Mouse (Mus musculus) olfactory bulb, adult 2 months (tissue): ENCODE data around the gene Rbm28. TPM values are rescaled to one million over a fixed set of nuclear protein-coding genes. Genes with fewer than 3 reads are reported as not detected.

ENCODE experiments used
- H3K27ac ChIP-seq: fragments of 200-500 bp; 2 replicates; pipeline ENCODE4 v1.5.1; 2012; ENCODE audit warnings: low read depth, low read length; ENCODE audit not compliant: insufficient read depth
- H3K4me1 ChIP-seq: fragments of 200-500 bp; 2 replicates; pipeline ENCODE4 v1.6.1; 2012; ENCODE audit warnings: low read length; ENCODE audit not compliant: control insufficient read depth, insufficient read depth
- H3K4me3 ChIP-seq: fragments of 200-500 bp; 2 replicates; pipeline ENCODE4 v1.5.1; 2012; ENCODE audit warnings: mild to moderate bottlenecking, low read depth, low read length, moderate library complexity; ENCODE audit not compliant: insufficient read depth
- CTCF ChIP-seq: fragments of 200-500 bp; IDR thresholded peaks from 2 replicates; pipeline ENCODE4 v1.5.1; 2012; ENCODE audit warnings: low read depth, mild to moderate bottlenecking, low read length, moderate library complexity; ENCODE audit not compliant: insufficient read depth
- POLR2A ChIP-seq: fragments of 200-500 bp; IDR thresholded peaks from 2 replicates; pipeline ENCODE4 v1.6.1; 2012; ENCODE audit warnings: mild to moderate bottlenecking, low read depth, low read length, moderate library complexity; ENCODE audit not compliant: insufficient read depth
- WGBS: fragments of 180-500 bp; shearing (Covaris S2); methylation state at CpG from one replicate; pipeline ENCODE4 v1.1.7; 2018; 5-methylcytosine and 5-hydroxymethylcytosine counted together
- polyA plus RNA-seq: library from polyadenylated mRNA; stranded (reverse); fragments of >200 nt; gene quantifications from 2 replicates; pipeline ENCODE4 v1.2.4, GENCODE M21; 2012; ENCODE audit warnings: low replicate concordance; ENCODE audit not compliant: missing spikeins, insufficient read depth, insufficient read length

The Rbm28 gene
- polyA plus RNA-seq, 1 experiment: not detected

- Histone ChIP-seq H3K4me3 (no peak overlapping the region), H3K4me1 (no peaks in the 10 kb centered on the region), H3K27ac (no peak overlapping the region)
- WGBS: 93% methylated on average over 5 of the region's 5 CpGs
- TF ChIP-seq POLR2A: no peak
- no peak for TF ChIP-seq CTCF
Observed at GRCm38 (mm10) chr6:29156326-29156725, 8.5 kb downstream of the Rbm28 start.

GRCm38 (mm10) chr6:29150001-29150400 is 14.8 kb downstream of the Rbm28 start:
- no peak overlapping the region for H3K27ac ChIP-seq
- WGBS: 93% methylated on average over 1 of the region's 1 CpGs
- no peak overlapping the region for H3K4me3 ChIP-seq
- no peak for TF ChIP-seq CTCF
- TF ChIP-seq POLR2A: no peak
- no peaks in the 10 kb centered on the region for H3K4me1 ChIP-seq

- H3K27ac ChIP-seq: no peak overlapping the region
- 81% methylated on average over 5 of the region's 5 CpGs for WGBS
- H3K4me1 ChIP-seq: no peaks in the 10 kb centered on the region
- TF ChIP-seq POLR2A (no peak), CTCF (no peak)
- H3K4me3 ChIP-seq: no peak overlapping the region
Observed at GRCm38 (mm10) chr6:29147407-29148010, 17.3 kb downstream of the Rbm28 start.

GRCm38 (mm10) chr6:29146641-29147040 is 18.2 kb downstream of the Rbm28 start:
- Histone ChIP-seq H3K4me3 (no peak overlapping the region), H3K27ac (no peak overlapping the region), H3K4me1 (no peaks in the 10 kb centered on the region)
- 87% methylated on average over 7 of the region's 7 CpGs for WGBS
- TF ChIP-seq POLR2A (no peak), CTCF (no peak)

GRCm38 (mm10) chr6:29145456-29146307 is 19.1 kb downstream of the Rbm28 start:
- Histone ChIP-seq H3K4me1 (no peaks in the 10 kb centered on the region), H3K4me3 (no peak overlapping the region), H3K27ac (no peak overlapping the region)
- 65% methylated on average over 12 of the region's 12 CpGs for WGBS
- TF ChIP-seq CTCF (no peak), POLR2A (no peak)

GRCm38 (mm10) chr6:29144971-29145370 is 19.8 kb downstream of the Rbm28 start:
- Histone ChIP-seq H3K4me3 (no peak overlapping the region), H3K27ac (no peak overlapping the region), H3K4me1 (no peaks in the 10 kb centered on the region)
- TF ChIP-seq POLR2A: no peak
- TF ChIP-seq CTCF: no peak
- 92% methylated on average over 3 of the region's 3 CpGs for WGBS

GRCm38 (mm10) chr6:29143608-29144007 is 21.2 kb downstream of the Rbm28 start:
- WGBS: 32% methylated on average over 5 of the region's 5 CpGs
- Histone ChIP-seq H3K27ac (no peak overlapping the region), H3K4me1 (no peaks in the 10 kb centered on the region), H3K4me3 (no peak overlapping the region)
- TF ChIP-seq POLR2A (no peak), CTCF (no peak)

GRCm38 (mm10) chr6:29137441-29137840 is 27.4 kb downstream of the Rbm28 start:
- no peak for TF ChIP-seq POLR2A
- no peak for TF ChIP-seq CTCF
- H3K27ac ChIP-seq: no peak overlapping the region
- H3K4me3 ChIP-seq: no peak overlapping the region
- 88% methylated on average over 9 of the region's 9 CpGs for WGBS
- H3K4me1 ChIP-seq: no peaks in the 10 kb centered on the region

- H3K27ac ChIP-seq: no peak overlapping the region
- no peaks in the 10 kb centered on the region for H3K4me1 ChIP-seq
- 91% methylated on average over 9 of the region's 9 CpGs for WGBS
- no peak for TF ChIP-seq POLR2A
- TF ChIP-seq CTCF: no peak
- no peak overlapping the region for H3K4me3 ChIP-seq
Observed at GRCm38 (mm10) chr6:29133100-29133499, 31.7 kb downstream of the Rbm28 start.
